Mouse (Mus musculus): ENCODE results near the gene Snx8.
A peak's percentile ranks its signal among the peaks of the same experiment; 100 is the strongest.

Gene Snx8

GRCm38 (mm10) chr5:140388588-140389576, at the start of gene Snx8:
Snx8 (minus strand) TSS chr5:140389262.
- peak; percentile 95 for DNase-seq (ENCODE audit: low spot score)

GRCm38 (mm10) chr5:140425016-140425783, 36.1 kb upstream of the Snx8 start:
- DNase-seq (ENCODE audit: low spot score) = no peak

GRCm38 (mm10) chr5:140420616-140421015, 31.6 kb upstream of the Snx8 start:
- peak; percentile 71 for DNase-seq (ENCODE audit: low spot score)

- peak; percentile 33 for DNase-seq (ENCODE audit: low spot score)
These were observed 30.5 kb upstream of the Snx8 start for GRCm38 (mm10) chr5:140419442-140420080.

GRCm38 (mm10) chr5:140418489-140419441, 29.7 kb upstream of the Snx8 start, which contains the start of gene Eif3b:
Eif3b (plus strand) TSS chr5:140419328.
- DNase-seq (ENCODE audit: low spot score) = peak; percentile 91

- no peak for DNase-seq (ENCODE audit: low spot score)
These were observed 29.0 kb upstream of the Snx8 start for GRCm38 (mm10) chr5:140418106-140418488.

- DNase-seq (ENCODE audit: low spot score) = no peak
These were observed 25.6 kb upstream of the Snx8 start for GRCm38 (mm10) chr5:140414647-140415046.

- peak; percentile 72 for DNase-seq (ENCODE audit: low spot score)
These were observed 22.3 kb upstream of the Snx8 start for GRCm38 (mm10) chr5:140411339-140411738.

- DNase-seq (ENCODE audit: low spot score) = no peak
These were observed 19.7 kb upstream of the Snx8 start for GRCm38 (mm10) chr5:140408801-140409200.

GRCm38 (mm10) chr5:140406666-140407065, 17.6 kb upstream of the Snx8 start:
- no peak for DNase-seq (ENCODE audit: low spot score)

GRCm38 (mm10) chr5:140405126-140405525, 16.1 kb upstream of the Snx8 start:
- DNase-seq (ENCODE audit: low spot score) = no peak

- DNase-seq (ENCODE audit: low spot score) = no peak
These were observed 13.7 kb upstream of the Snx8 start for GRCm38 (mm10) chr5:140402640-140403270.

GRCm38 (mm10) chr5:140396166-140396940, 7.3 kb upstream of the Snx8 start:
- no peak for DNase-seq (ENCODE audit: low spot score)

GRCm38 (mm10) chr5:140392701-140393100, 3.6 kb upstream of the Snx8 start:
- DNase-seq (ENCODE audit: low spot score) = no peak

- DNase-seq (ENCODE audit: low spot score) = no peak
These were observed 2.9 kb upstream of the Snx8 start for GRCm38 (mm10) chr5:140391981-140392380.

GRCm38 (mm10) chr5:140391435-140391834, 2.4 kb upstream of the Snx8 start:
- no peak for DNase-seq (ENCODE audit: low spot score)

GRCm38 (mm10) chr5:140389647-140390046, 585 bp upstream of the Snx8 start:
- no peak for DNase-seq (ENCODE audit: low spot score)

- DNase-seq (ENCODE audit: low spot score) = no peak
These were observed 1.1 kb downstream of the Snx8 start for GRCm38 (mm10) chr5:140387816-140388510.

- no peak for DNase-seq (ENCODE audit: low spot score)
These were observed 1.8 kb downstream of the Snx8 start for GRCm38 (mm10) chr5:140387236-140387635.
